Mouse (Mus musculus) midbrain, embryonic 13.5 days (tissue): ENCODE measurements at regions not wholly inside any gene's neighbourhood (a gene's known extent, or its start where the extent isn't known, plus 50 kb on each side); places are given as distances from the start of the nearest gene placed in this dataset.

ENCODE experiments used
- ATAC-seq: fragments of 200-750 bp; cut with Nextera tagmentation; 2 replicates; pipeline ENCODE4 v1.8.0; 2017; ENCODE audit warnings: mild to moderate bottlenecking, moderate TSS enrichment, moderate library complexity
- H3K27ac ChIP-seq: fragments of 300-500 bp; sonication (generic); 2 replicates; pipeline ENCODE4 v1.5.1; 2015; ENCODE audit warnings: inconsistent platforms, mild to moderate bottlenecking, moderate library complexity
- H3K27me3 ChIP-seq: fragments of 300-500 bp; sonication (generic); 2 replicates; pipeline ENCODE4 v1.6.1; 2015; ENCODE audit warnings: mild to moderate bottlenecking, inconsistent platforms
- H3K36me3 ChIP-seq: fragments of 300-500 bp; sonication (generic); 2 replicates; pipeline ENCODE4 v1.6.1; 2015; ENCODE audit warnings: mild to moderate bottlenecking, inconsistent platforms
- H3K4me1 ChIP-seq: fragments of 300-500 bp; sonication (generic); replicated peaks from 2 replicates; pipeline ENCODE4 v1.6.1; 2015; ENCODE audit warnings: inconsistent platforms
- H3K4me2 ChIP-seq: fragments of 300-500 bp; sonication (generic); replicated peaks from 2 replicates; pipeline ENCODE4 v1.6.1; 2015; ENCODE audit warnings: moderate library complexity, mild to moderate bottlenecking, inconsistent platforms
- H3K4me3 ChIP-seq: fragments of 300-500 bp; sonication (generic); replicated peaks from 2 replicates; pipeline ENCODE4 v1.5.1; 2015; ENCODE audit warnings: mild to moderate bottlenecking, inconsistent platforms
- H3K9ac ChIP-seq: fragments of 300-500 bp; sonication (generic); replicated peaks from 2 replicates; pipeline ENCODE4 v1.6.1; 2015; ENCODE audit warnings: mild to moderate bottlenecking, inconsistent platforms
- H3K9me3 ChIP-seq: fragments of 300-500 bp; sonication (generic); 2 replicates; pipeline ENCODE4 v1.6.1; 2016; ENCODE audit warnings: mild to moderate bottlenecking, inconsistent platforms
- WGBS: fragments of 180-500 bp; shearing (Covaris S2); methylation state at CpG from one replicate; pipeline ENCODE4 v1.1.7; 2015; 5-methylcytosine and 5-hydroxymethylcytosine counted together

DNA sequence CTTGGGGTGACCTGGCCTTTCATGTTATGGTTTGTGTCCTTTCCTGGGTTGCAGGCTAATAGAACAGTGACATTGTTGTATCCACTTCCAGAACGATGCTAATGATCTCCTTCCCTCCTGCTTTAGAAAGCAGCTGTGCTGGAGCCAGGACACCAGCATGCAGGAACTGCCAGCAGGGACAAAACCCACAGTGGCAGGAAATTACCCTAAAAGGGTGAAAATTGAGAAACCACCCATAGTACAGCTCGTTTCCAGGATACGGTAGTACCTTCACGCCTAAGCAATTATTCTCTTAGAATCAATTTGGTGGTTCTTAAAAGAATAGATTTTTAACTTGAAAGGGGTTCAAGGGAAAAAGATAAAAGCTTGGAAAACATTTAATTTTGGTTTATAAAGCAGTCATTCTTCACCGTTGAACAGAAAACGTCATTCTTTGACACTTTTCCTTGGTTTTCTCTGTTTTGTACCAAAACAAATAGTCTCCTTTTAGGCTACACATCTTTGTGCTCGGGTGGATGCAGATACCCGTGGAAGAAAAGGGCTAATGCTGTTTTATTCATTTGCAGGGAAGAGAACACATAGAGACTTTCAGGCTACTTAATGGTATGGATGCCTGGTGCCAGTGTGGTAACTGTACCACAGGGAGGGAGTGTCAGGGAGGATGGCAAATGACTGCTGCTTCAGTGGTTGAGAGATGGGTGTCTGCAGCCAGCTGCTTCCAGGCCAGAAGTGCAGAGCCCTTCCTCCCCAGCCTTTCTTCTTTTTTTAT lies 394.5 kb downstream of the Igsf11 start:
- Histone ChIP-seq H3K4me2 (no peak overlapping the region), H3K9me3 (no peaks in the 10 kb centered on the region), H3K9ac (no peak overlapping the region), H3K36me3 (no peaks in the 10 kb centered on the region), H3K4me1 (peaks cover 7% of the 10 kb centered on the region; the same call in 1 of the 2 replicates), H3K27ac (peak overlapping the region; percentile 56), H3K27me3 (no peaks in the 10 kb centered on the region), H3K4me3 (no peak overlapping the region)
- WGBS: 31% methylated on average over 8 of the region's 8 CpGs
- ATAC-seq: peak; percentile 86

DNA sequence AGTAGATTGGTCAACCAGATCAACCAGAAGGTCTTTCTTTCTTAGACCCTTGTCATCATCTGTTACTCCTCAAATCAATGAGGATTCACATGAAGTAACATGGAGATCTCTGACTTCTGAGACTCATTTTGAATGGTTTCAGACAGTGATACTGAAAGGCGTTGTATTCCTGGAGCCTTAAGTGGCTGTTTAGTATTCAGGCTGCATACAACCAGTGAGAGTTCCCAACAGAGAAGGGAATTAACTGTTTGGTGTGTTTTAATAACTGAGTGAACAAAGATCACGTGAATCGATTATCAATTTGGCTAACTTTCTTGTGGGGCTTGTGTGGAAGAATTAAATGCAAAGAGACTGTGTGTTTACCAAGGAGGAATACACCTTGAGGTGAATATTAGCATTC lies 406.4 kb downstream of the Igsf11 start:
- Histone ChIP-seq H3K4me1 (peaks cover 26% of the 10 kb centered on the region), H3K4me2 (no peak overlapping the region), H3K4me3 (no peak overlapping the region), H3K27me3 (no peaks in the 10 kb centered on the region), H3K9me3 (no peaks in the 10 kb centered on the region), H3K27ac (no peak overlapping the region), H3K36me3 (no peaks in the 10 kb centered on the region), H3K9ac (no peak overlapping the region)
- WGBS: 63% methylated on average over 3 of the region's 3 CpGs
- ATAC-seq: no peak

GRCm38 (mm10) chr16:39302902-39303361 lies 410.5 kb downstream of the Igsf11 start:
- Histone ChIP-seq H3K9me3 (no peaks in the 10 kb centered on the region), H3K4me2 (peak overlapping the region; percentile 3; the same call in 1 of the 2 replicates), H3K27me3 (no peaks in the 10 kb centered on the region), H3K9ac (no peak overlapping the region), H3K27ac (peak overlapping the region; percentile 83), H3K4me1 (peaks cover 27% of the 10 kb centered on the region), H3K4me3 (no peak overlapping the region), H3K36me3 (no peaks in the 10 kb centered on the region)
- WGBS: 0% methylated on average over 1 of the region's 1 CpGs
- ATAC-seq: peak; percentile 99

- Histone ChIP-seq H3K27me3 (no peaks in the 10 kb centered on the region), H3K4me1 (peaks cover 27% of the 10 kb centered on the region), H3K36me3 (no peaks in the 10 kb centered on the region), H3K9me3 (no peaks in the 10 kb centered on the region), H3K9ac (no peak overlapping the region), H3K27ac (peak overlapping the region; percentile 83), H3K4me2 (0 out of 2 replicates have a peak overlapping the region, but pooled peaks have one; percentile 3), H3K4me3 (no peak overlapping the region)
- peak; percentile 65 for ATAC-seq
- 22% methylated on average over 7 of the region's 7 CpGs for WGBS
These were observed 410.9 kb downstream of the Igsf11 start for GRCm38 (mm10) chr16:39303371-39303770.

DNA sequence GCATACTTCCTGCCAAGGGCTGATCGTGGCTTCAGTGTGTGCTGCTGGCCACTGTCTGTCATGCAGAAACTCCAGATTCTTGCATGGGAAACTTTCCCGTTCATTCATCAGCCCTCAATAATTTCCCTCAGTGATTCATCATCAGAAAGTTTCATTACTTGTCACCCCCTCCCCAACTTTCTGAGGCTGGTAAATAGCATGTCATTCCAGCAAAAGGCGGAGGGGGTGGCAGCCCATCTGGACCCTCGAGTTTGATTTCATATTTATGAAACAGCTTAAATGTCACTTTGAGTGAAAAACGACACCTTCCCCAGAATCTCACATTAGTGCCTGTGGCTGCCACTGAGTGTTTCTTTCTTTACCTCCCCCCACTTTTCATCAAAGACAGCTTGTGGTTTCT lies 415.5 kb downstream of the Igsf11 start:
- Histone ChIP-seq H3K4me1 (peaks cover 13% of the 10 kb centered on the region), H3K9me3 (no peaks in the 10 kb centered on the region), H3K36me3 (no peaks in the 10 kb centered on the region), H3K27ac (no peak overlapping the region), H3K27me3 (no peaks in the 10 kb centered on the region), H3K4me2 (no peak overlapping the region), H3K9ac (no peak overlapping the region), H3K4me3 (no peak overlapping the region)
- no peak for ATAC-seq
- 76% methylated on average over 5 of the region's 5 CpGs for WGBS

DNA sequence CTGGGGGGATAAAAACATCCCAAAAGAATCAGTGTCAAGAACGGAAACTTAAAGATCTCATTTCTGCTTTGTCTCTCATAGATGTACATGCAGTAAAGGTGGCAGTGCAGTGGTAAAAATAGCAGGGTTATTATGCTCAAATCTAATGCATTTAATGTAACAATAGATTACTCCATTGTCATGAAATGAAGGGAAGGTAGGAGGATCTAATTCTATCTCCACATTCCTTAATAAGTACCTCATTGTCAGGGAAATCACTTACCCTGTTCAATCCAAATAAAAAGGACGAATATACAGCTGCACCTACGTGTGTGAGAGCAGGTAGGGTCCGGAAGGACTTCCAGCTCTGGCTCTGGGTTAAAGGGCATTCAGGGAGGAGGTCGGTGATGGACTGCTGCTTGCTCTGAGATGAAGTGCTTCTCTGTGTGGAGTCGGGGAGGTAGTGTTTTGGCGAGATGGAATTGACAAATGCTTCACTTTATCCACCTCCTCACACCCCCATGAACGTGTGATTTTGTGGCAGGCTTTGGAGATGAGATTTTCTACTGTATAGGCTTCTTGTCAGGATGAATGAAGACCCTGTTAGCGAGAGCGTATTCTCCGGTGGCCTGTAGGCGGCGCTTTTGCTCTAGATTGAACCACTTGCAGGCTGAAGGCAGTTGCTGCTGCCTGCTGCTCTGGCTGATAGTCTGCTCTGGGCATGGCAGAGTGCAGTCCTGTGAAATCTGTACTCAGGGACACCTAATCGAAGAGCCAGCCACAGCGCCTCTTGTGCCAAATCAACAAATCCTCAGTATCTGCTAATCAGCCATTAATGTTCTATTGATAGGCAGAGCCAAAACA lies 424.5 kb downstream of the Igsf11 start:
- Histone ChIP-seq H3K27me3 (no peaks in the 10 kb centered on the region), H3K9ac (no peak overlapping the region), H3K4me2 (no peak overlapping the region), H3K27ac (no peak overlapping the region), H3K4me3 (no peak overlapping the region), H3K36me3 (no peaks in the 10 kb centered on the region), H3K4me1 (peaks cover 5% of the 10 kb centered on the region; the same call in 1 of the 2 replicates), H3K9me3 (no peaks in the 10 kb centered on the region)
- peak; percentile 93 for ATAC-seq
- WGBS: 22% methylated on average over 15 of the region's 15 CpGs

GRCm38 (mm10) chr16:39325627-39326026 lies 433.2 kb downstream of the Igsf11 start:
- Histone ChIP-seq H3K36me3 (no peaks in the 10 kb centered on the region), H3K4me3 (no peak overlapping the region), H3K4me1 (no peaks in the 10 kb centered on the region), H3K9me3 (no peaks in the 10 kb centered on the region), H3K4me2 (no peak overlapping the region), H3K9ac (no peak overlapping the region), H3K27ac (no peak overlapping the region), H3K27me3 (no peaks in the 10 kb centered on the region)
- no peak for ATAC-seq
- 90% methylated on average over 2 of the region's 2 CpGs for WGBS

GRCm38 (mm10) chr16:39363657-39364056 lies 471.2 kb downstream of the Igsf11 start:
- Histone ChIP-seq H3K9ac (no peak overlapping the region), H3K36me3 (no peaks in the 10 kb centered on the region), H3K9me3 (no peaks in the 10 kb centered on the region), H3K4me1 (no peaks in the 10 kb centered on the region), H3K27ac (no peak overlapping the region), H3K4me2 (no peak overlapping the region), H3K4me3 (no peak overlapping the region), H3K27me3 (no peaks in the 10 kb centered on the region)
- ATAC-seq: no peak
- 78% methylated on average over 2 of the region's 2 CpGs for WGBS

DNA sequence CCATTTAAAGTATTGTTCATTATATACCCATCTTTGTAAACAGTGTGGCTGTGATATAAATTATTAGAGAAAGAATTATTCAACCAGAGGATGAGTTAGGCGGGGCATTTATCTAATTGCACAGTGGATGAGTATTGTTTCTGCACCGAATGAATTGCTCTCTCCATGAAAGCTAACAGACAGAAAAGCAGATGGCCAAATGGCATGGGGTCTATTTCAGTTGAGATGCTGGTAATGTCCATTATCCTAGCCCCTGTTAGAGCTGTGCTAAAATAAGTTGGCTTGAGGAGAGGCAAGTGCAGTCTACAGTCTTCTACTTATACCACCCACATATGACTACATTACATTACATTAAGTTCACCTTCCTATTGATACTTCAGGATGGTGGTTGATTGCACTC lies 475.8 kb downstream of the Igsf11 start:
- H3K4me2 ChIP-seq: no peak overlapping the region
- H3K36me3 ChIP-seq: no peaks in the 10 kb centered on the region
- H3K9me3 ChIP-seq: no peaks in the 10 kb centered on the region
- H3K27me3 ChIP-seq: no peaks in the 10 kb centered on the region
- 91% methylated on average over 2 of the region's 2 CpGs for WGBS
- no peak overlapping the region for H3K9ac ChIP-seq
- no peak overlapping the region for H3K27ac ChIP-seq
- ATAC-seq: no peak
- H3K4me1 ChIP-seq: no peaks in the 10 kb centered on the region
- no peak overlapping the region for H3K4me3 ChIP-seq

GRCm38 (mm10) chr16:39374616-39375015 lies 482.1 kb downstream of the Igsf11 start:
- Histone ChIP-seq H3K4me2 (no peak overlapping the region), H3K27me3 (no peaks in the 10 kb centered on the region), H3K4me1 (no peaks in the 10 kb centered on the region; the same call in 1 of the 2 replicates), H3K4me3 (no peak overlapping the region), H3K36me3 (no peaks in the 10 kb centered on the region), H3K9me3 (no peaks in the 10 kb centered on the region), H3K27ac (no peak overlapping the region), H3K9ac (no peak overlapping the region)
- 60% methylated on average over 3 of the region's 3 CpGs for WGBS
- ATAC-seq: no peak

- 80% methylated on average over 7 of the region's 7 CpGs for WGBS
- no peak for ATAC-seq
These were observed 487.5 kb downstream of the Igsf11 start for GRCm38 (mm10) chr16:39379959-39380358.

DNA sequence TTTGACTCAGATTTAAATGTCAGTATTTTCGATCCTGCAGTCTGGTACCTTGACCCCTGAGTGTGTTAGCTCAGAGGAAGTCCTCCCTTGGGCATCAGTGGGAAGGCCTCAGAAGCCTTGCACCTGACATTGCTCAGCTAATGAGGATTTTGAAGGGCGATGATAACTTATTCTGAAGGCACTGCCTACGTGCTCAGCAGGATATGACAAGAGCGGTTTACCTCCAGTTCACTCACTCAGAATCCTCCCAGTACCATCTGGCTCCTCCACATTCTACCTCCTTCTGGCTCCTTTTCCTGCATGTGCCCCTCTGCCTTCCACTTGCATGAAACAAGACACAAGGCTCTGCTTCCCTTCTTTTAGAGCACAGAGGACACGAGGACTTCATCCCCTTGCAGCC lies 497.5 kb downstream of the Igsf11 start:
- H3K9ac ChIP-seq: no peak overlapping the region
- peak overlapping the region; percentile 60 for H3K27ac ChIP-seq
- H3K4me3 ChIP-seq: no peak overlapping the region
- H3K27me3 ChIP-seq: no peaks in the 10 kb centered on the region
- H3K4me2 ChIP-seq: no peak overlapping the region
- H3K9me3 ChIP-seq: no peaks in the 10 kb centered on the region
- 69% methylated on average over 5 of the region's 5 CpGs for WGBS
- peak; percentile 45; the same call in 1 of the 2 replicates for ATAC-seq
- no peaks in the 10 kb centered on the region for H3K36me3 ChIP-seq
- peaks cover 4% of the 10 kb centered on the region; the same call in 1 of the 2 replicates for H3K4me1 ChIP-seq

More at GRCm38 (mm10) chr16:39379959-39380358, 487.5 kb downstream of the Igsf11 start:
- no peak overlapping the region for H3K4me2 ChIP-seq
- no peaks in the 10 kb centered on the region; the same call in 1 of the 2 replicates for H3K4me1 ChIP-seq
- H3K9me3 ChIP-seq: no peaks in the 10 kb centered on the region
- H3K36me3 ChIP-seq: no peaks in the 10 kb centered on the region
- no peaks in the 10 kb centered on the region for H3K27me3 ChIP-seq
- no peak overlapping the region for H3K4me3 ChIP-seq
- H3K9ac ChIP-seq: no peak overlapping the region
- H3K27ac ChIP-seq: no peak overlapping the region
